Mouse (Mus musculus): Measurements from ENCODE around the gene Ankrd13a. TPM values are rescaled to one million over a fixed set of nuclear protein-coding genes. Genes with fewer than 3 reads are reported as not detected.
"Not testable (repeated sequence)": the region's sequence is repeated elsewhere in the genome, so short reads cannot be mapped to it uniquely, and the experiment has no call there.

Gene Ankrd13a
- polyA plus RNA-seq, 1 experiment from 2014 or later = 79.3 TPM

GRCm38 (mm10) chr5:114844371-114844770 lies 69.9 kb downstream of the Ankrd13a start:
- WGBS = 79% methylated on average over 2 of the region's 2 CpGs
- not testable (repeated sequence) for H3K27me3 ChIP-seq; H3K9me3 ChIP-seq; H3K27ac ChIP-seq; H3K4me2 ChIP-seq; H3K4me3 ChIP-seq; H3K36me3 ChIP-seq; H3K9ac ChIP-seq; ATAC-seq (ENCODE audit: borderline replicate concordance, extremely low read depth, low FRiP score, low TSS enrichment)
- H3K4me1 ChIP-seq = peaks cover 15% of the 10 kb centered on the region; the same call in 1 of the 2 replicates

GRCm38 (mm10) chr5:114851565-114852236 lies 77.2 kb downstream of the Ankrd13a start:
- ATAC-seq (ENCODE audit: borderline replicate concordance, extremely low read depth, low FRiP score, low TSS enrichment) = no peak
- H3K9me3 ChIP-seq = no peaks in the 10 kb centered on the region
- no peak overlapping the region for H3K4me2 ChIP-seq
- H3K4me3 ChIP-seq = no peak overlapping the region
- H3K36me3 ChIP-seq = no peaks in the 10 kb centered on the region
- H3K4me1 ChIP-seq = no peaks in the 10 kb centered on the region
- 0 out of 2 replicates have a peak, but pooled peaks cover under 1% of the 10 kb centered on the region for H3K27me3 ChIP-seq
- no peak overlapping the region for H3K27ac ChIP-seq
- WGBS = 80% methylated on average over 20 of the region's 20 CpGs
- no peak overlapping the region for H3K9ac ChIP-seq

GRCm38 (mm10) chr5:114853364-114853763 lies 78.9 kb downstream of the Ankrd13a start, which contains the start of gene 4930519G04Rik:
4930519G04Rik (plus strand) TSS chr5:114853664.
- not testable (repeated sequence) for ATAC-seq (ENCODE audit: borderline replicate concordance, extremely low read depth, low FRiP score, low TSS enrichment); H3K27ac ChIP-seq; H3K36me3 ChIP-seq; H3K9ac ChIP-seq; H3K4me3 ChIP-seq; H3K4me1 ChIP-seq; H3K4me2 ChIP-seq; H3K9me3 ChIP-seq
- peaks cover 14% of the 10 kb centered on the region for H3K27me3 ChIP-seq
- 56% methylated on average over 3 of the region's 5 CpGs for WGBS

Small RNA genes within 50 kb of the gene (microRNA-seq; reads per million reads assigned to microRNA genes)
- 7.0 reads per million, percentile 25 among the genes with 10 or more reads in this experiment for gene Mir6240

Other genes with a start within 250 kb of the Ankrd13a start
- gene Fam222a, start 206.7 kb upstream of the Ankrd13a start, polyA plus RNA-seq (2015; fragmentation: Nextera tagmentation; extraction: Ambion mirVana) = 2.1 TPM in 2 replicates
- 2.0 and 2.2 TPM in 2 replicates for gene Trpv4, start 116.3 kb upstream of the Ankrd13a start, polyA plus RNA-seq (2015; fragmentation: Nextera tagmentation; extraction: Ambion mirVana)
- 95.4 and 106 TPM in 2 replicates for gene Gltp, start 83.7 kb upstream of the Ankrd13a start, polyA plus RNA-seq (2015; fragmentation: Nextera tagmentation; extraction: Ambion mirVana)
- 12.3 and 12.8 TPM in 2 replicates for gene Tchp, start 66.9 kb upstream of the Ankrd13a start, polyA plus RNA-seq (2015; fragmentation: Nextera tagmentation; extraction: Ambion mirVana)
- 48.7 and 49.3 TPM in 2 replicates for gene Git2, start 840 bp downstream of the Ankrd13a start, polyA plus RNA-seq (2015; fragmentation: Nextera tagmentation; extraction: Ambion mirVana)
- gene 1500011B03Rik, start 48.8 kb downstream of the Ankrd13a start, polyA plus RNA-seq (2015; fragmentation: Nextera tagmentation; extraction: Ambion mirVana) = 76.5 and 76.8 TPM in 2 replicates
- gene 4930519G04Rik, start 79.0 kb downstream of the Ankrd13a start, polyA plus RNA-seq (2015; fragmentation: Nextera tagmentation; extraction: Ambion mirVana) = not detected in 2 replicates
- not detected in 2 replicates for gene Gm9936, start 84.0 kb downstream of the Ankrd13a start, polyA plus RNA-seq (2015; fragmentation: Nextera tagmentation; extraction: Ambion mirVana)
- gene Oasl2, start 122.3 kb downstream of the Ankrd13a start, polyA plus RNA-seq (2015; fragmentation: Nextera tagmentation; extraction: Ambion mirVana) = 6.2 and 9.2 TPM in 2 replicates
- 0.70 and 1.2 TPM in 2 replicates for gene Oasl1, start 148.6 kb downstream of the Ankrd13a start, polyA plus RNA-seq (2015; fragmentation: Nextera tagmentation; extraction: Ambion mirVana)
- gene 2210016L21Rik, start 167.5 kb downstream of the Ankrd13a start, polyA plus RNA-seq (2015; fragmentation: Nextera tagmentation; extraction: Ambion mirVana) = 47.1 and 49.3 TPM in 2 replicates
- gene Hnf1a, start 196.4 kb downstream of the Ankrd13a start, polyA plus RNA-seq (2015; fragmentation: Nextera tagmentation; extraction: Ambion mirVana) = 0.15 TPM in 1 of 2 replicates, not detected in the other
- gene Sppl3, start 236.5 kb downstream of the Ankrd13a start, polyA plus RNA-seq (2015; fragmentation: Nextera tagmentation; extraction: Ambion mirVana) = 19.0 and 25.2 TPM in 2 replicates

Data from lung, embryonic 15.5 days (tissue).